Mouse (Mus musculus) gastrocnemius, postnatal 36 days (tissue): ENCODE measurements around the gene Slc31a2. TPM values are rescaled to one million over a fixed set of nuclear protein-coding genes. Genes with fewer than 3 reads are reported as not detected.

Source experiments
- DNase-seq, 2 experiments: peaks; one replicate each; pipeline ENCODE4 v3.0.0; 2022
- intact Hi-C: fragments of 180-260 bp; cut with DNase I; formaldehyde crosslinking; loops from one replicate; pipeline ENCODE4 v1.15.1; 2025
- total RNA-seq, 2 experiments: library from RNA; stranded (reverse); gene quantifications; 2 replicates each; pipeline ENCODE4 v1.2.3; 2021

Slc31a2 gene
- total RNA-seq, 2 experiments from 2014 or later = 4.1 to 4.4 TPM

- DNase-seq = no peak
- intact Hi-C loops = no loop called here
These were observed 14.9 kb downstream of the Slc31a2 start for GRCm38 (mm10) chr4:62277222-62277621.

GRCm38 (mm10) chr4:62278081-62278480 is 15.7 kb downstream of the Slc31a2 start:
- intact Hi-C loops = no loop called here

GRCm38 (mm10) chr4:62281319-62281718 is 19.0 kb downstream of the Slc31a2 start:
- no peak for DNase-seq

More at GRCm38 (mm10) chr4:62278081-62278480, 15.7 kb downstream of the Slc31a2 start:
- no peak for DNase-seq

GRCm38 (mm10) chr4:62282969-62283368 is 20.6 kb downstream of the Slc31a2 start:
- no peak for DNase-seq
- intact Hi-C loops = no loop called here

More at GRCm38 (mm10) chr4:62281319-62281718, 19.0 kb downstream of the Slc31a2 start:
- intact Hi-C loops = no loop called here

GRCm38 (mm10) chr4:62285576-62285975 is 23.2 kb downstream of the Slc31a2 start:
- intact Hi-C loops = no loop called here
- no peak for DNase-seq

GRCm38 (mm10) chr4:62286257-62286991 is 24.1 kb downstream of the Slc31a2 start:
- DNase-seq = peak; percentile 67 to 76
- intact Hi-C loops = no loop called here

GRCm38 (mm10) chr4:62286992-62287900 is 24.9 kb downstream of the Slc31a2 start:
- intact Hi-C loops = no loop called here
- DNase-seq = no peak

GRCm38 (mm10) chr4:62289226-62289625 is 26.9 kb downstream of the Slc31a2 start:
- intact Hi-C loops = no loop called here
- no peak for DNase-seq

- intact Hi-C loops = no loop called here
These were observed 28.6 kb downstream of the Slc31a2 start for GRCm38 (mm10) chr4:62290816-62291505.

GRCm38 (mm10) chr4:62292461-62293180 is 30.3 kb downstream of the Slc31a2 start:
- intact Hi-C loops = no loop called here
- DNase-seq = peak in 1 of 2 experiments; percentile 7

More at GRCm38 (mm10) chr4:62290816-62291505, 28.6 kb downstream of the Slc31a2 start:
- DNase-seq = no peak

- peak in 1 of 2 experiments; percentile 7 for DNase-seq
- intact Hi-C loops = no loop called here
These were observed 31.0 kb downstream of the Slc31a2 start for GRCm38 (mm10) chr4:62293219-62293861.

GRCm38 (mm10) chr4:62294741-62295140 is 32.4 kb downstream of the Slc31a2 start:
- DNase-seq = no peak
- intact Hi-C loops = no loop called here

- intact Hi-C loops = no loop called here
- no peak for DNase-seq
These were observed 35.1 kb downstream of the Slc31a2 start for GRCm38 (mm10) chr4:62297280-62298130.

GRCm38 (mm10) chr4:62300001-62300400 is 37.6 kb downstream of the Slc31a2 start:
- no peak for DNase-seq

GRCm38 (mm10) chr4:62302795-62303194 is 40.4 kb downstream of the Slc31a2 start:
- intact Hi-C loops = no loop called here
- no peak for DNase-seq

More at GRCm38 (mm10) chr4:62300001-62300400, 37.6 kb downstream of the Slc31a2 start:
- intact Hi-C loops = no loop called here

GRCm38 (mm10) chr4:62303288-62303687 is 40.9 kb downstream of the Slc31a2 start:
- intact Hi-C loops = no loop called here
- no peak for DNase-seq

GRCm38 (mm10) chr4:62306301-62306700 is 43.9 kb downstream of the Slc31a2 start:
- intact Hi-C loops = no loop called here
- no peak for DNase-seq

- intact Hi-C loops = no loop called here
- DNase-seq = no peak
These were observed 44.5 kb downstream of the Slc31a2 start for GRCm38 (mm10) chr4:62306840-62307239.

- intact Hi-C loops = no loop called here
These were observed 46.0 kb downstream of the Slc31a2 start for GRCm38 (mm10) chr4:62308406-62308805.

More at GRCm38 (mm10) chr4:62308406-62308805, 46.0 kb downstream of the Slc31a2 start:
- DNase-seq = no peak
